Mouse (Mus musculus) embryonic fibroblast, embryonic 13.5 days (primary cell): ENCODE measurements at regions not wholly inside any gene's neighbourhood (a gene's known extent, or its start where the extent isn't known, plus 50 kb on each side); places are given as distances from the start of the nearest gene placed in this dataset.

Experiments
- CTCF ChIP-seq: IDR thresholded peaks from 2 replicates; pipeline ENCODE4 v1.5.1; 2011; ENCODE audit warnings: mild to moderate bottlenecking, control low read depth, low read length, moderate library complexity, borderline replicate concordance; ENCODE audit not compliant: insufficient read depth
- POLR2A ChIP-seq: IDR thresholded peaks from 2 replicates; pipeline ENCODE4 v1.6.1; 2011; ENCODE audit warnings: low read depth, mild to moderate bottlenecking, control low read depth, low read length, moderate library complexity

DNA sequence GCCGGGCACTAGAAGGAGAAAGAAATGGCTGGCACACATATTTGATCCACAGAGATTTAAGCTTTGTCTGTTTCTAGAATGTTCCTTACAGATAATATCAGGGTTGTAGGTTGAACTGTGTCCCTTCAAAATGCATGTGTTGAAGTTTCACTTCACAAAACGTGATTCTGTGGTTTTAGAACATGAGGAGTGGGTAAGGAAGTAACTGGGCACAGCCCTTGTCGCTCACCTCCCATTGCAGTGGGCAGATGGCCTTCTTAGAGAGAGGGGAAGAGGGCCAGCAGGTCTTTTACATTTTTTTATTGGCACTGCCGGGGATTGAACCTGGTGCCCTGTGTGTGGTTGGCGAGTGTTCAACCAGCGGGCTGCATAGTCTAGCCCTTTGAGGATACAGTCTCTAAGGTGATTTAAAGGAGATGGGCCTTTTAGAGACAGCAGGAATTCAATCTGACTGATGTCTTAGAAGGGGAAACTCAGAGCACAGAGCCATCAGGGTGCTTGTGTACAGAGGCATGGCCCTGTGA is 64.0 kb upstream of the Gjb5 start:
- TF ChIP-seq POLR2A, result no peak
- TF ChIP-seq CTCF, result no peak
